Mouse (Mus musculus): ENCODE measurements around the gene Ostn. TPM values are rescaled to one million over a fixed set of nuclear protein-coding genes. Genes with fewer than 3 reads are reported as not detected.

Ostn gene
- total and polyA plus RNA-seq, 3 experiments = not detected

- H3K27ac ChIP-seq (ENCODE audit: control insufficient read depth, low read depth, low read length) = no peak overlapping the region
- H3K36me3 ChIP-seq (ENCODE audit: control insufficient read depth in 1 of 2, insufficient read depth in 2 of 2, low read length in 2 of 2) = no peaks in the 10 kb centered on the region; a peak in 1 of 4 replicates
- no peaks in the 10 kb centered on the region for H3K79me2 ChIP-seq (ENCODE audit: control insufficient read depth, insufficient read depth, low read length, poor library complexity)
- H3K9me3 ChIP-seq (replicated peaks; ENCODE audit: insufficient read depth, low read length) = no peaks in the 10 kb centered on the region
- peaks cover 0 to 1% of the 10 kb centered on the region in 2 experiments; a peak in 2 of 4 replicates for H3K27me3 ChIP-seq (ENCODE audit: control insufficient read depth in 1 of 2, insufficient read depth in 2 of 2, low read length in 2 of 2)
- 0 out of 4 replicates have a peak overlapping the region, but pooled peaks of 1 of the 2 experiments have one; percentile 40 for H3K4me3 ChIP-seq (ENCODE audit: control insufficient read depth in 1 of 2, insufficient read depth in 1 of 2, low read depth in 2 of 2, low read length in 2 of 2)
- no peak for DNase-seq (ENCODE audit: low read depth, low spot score)
- H3K4me1 ChIP-seq (ENCODE audit: control insufficient read depth in 1 of 2, insufficient read depth in 2 of 2, low read length in 2 of 2) = no peaks in the 10 kb centered on the region
- TF ChIP-seq ELF1 (IDR thresholded peaks at IDR 0.05; ENCODE audit: low read depth, low read length) (no peak), TAL1 (IDR thresholded peaks at IDR 0.05; ENCODE audit: low read length) (no peak), UBTF (IDR thresholded peaks at IDR 0.05; ENCODE audit: borderline replicate concordance, insufficient read depth, low read depth, low read length) (no peak), TBP (IDR thresholded peaks at IDR 0.05; ENCODE audit: low read depth, low read length) (no peak), ZMIZ1 (IDR thresholded peaks at IDR 0.05; ENCODE audit: low read depth, low read length) (no peak), NELFE (IDR thresholded peaks at IDR 0.05; ENCODE audit: low read depth, low read length) (no peak), TCF12 (IDR thresholded peaks at IDR 0.05; ENCODE audit: low read depth, low read length) (no peak), GATA1 (IDR thresholded peaks at IDR 0.05; ENCODE audit: low read depth, low read length) (no peak), ZC3H11A (IDR thresholded peaks at IDR 0.05; ENCODE audit: low read depth, low read length) (no peak), CHD1 (IDR thresholded peaks at IDR 0.05; ENCODE audit: low read depth, low read length) (no peak), USF2 (IDR thresholded peaks at IDR 0.05; ENCODE audit: borderline replicate concordance in 1 of 2, insufficient read depth in 1 of 2, low read depth in 1 of 2, low read length in 2 of 2) (no peak), CTCF (IDR thresholded peaks at IDR 0.05 in 2 of 3, conservative IDR thresholded peaks at IDR 0.05 in 1 of 3; ENCODE audit: control insufficient read depth in 1 of 3, insufficient read depth in 1 of 3, low read depth in 2 of 3, low read length in 3 of 3, poor library complexity in 1 of 3, severe bottlenecking in 1 of 3) (no peak), MYB (IDR thresholded peaks at IDR 0.05; ENCODE audit: low read depth, low read length) (no peak), MEF2A (IDR thresholded peaks at IDR 0.05; ENCODE audit: extremely low read depth, insufficient replicate concordance, low read depth, low read length, poor library complexity, severe bottlenecking) (no peak), MAX (IDR thresholded peaks at IDR 0.05; ENCODE audit: low read length) (no peak), MXI1 (IDR thresholded peaks at IDR 0.05; ENCODE audit: low read depth, low read length) (no peak), ZKSCAN1 (IDR thresholded peaks at IDR 0.05; ENCODE audit: low read depth, low read length) (no peak), RCOR1 (IDR thresholded peaks at IDR 0.05; ENCODE audit: low read depth, low read length) (no peak), POLR2A (IDR thresholded peaks at IDR 0.05; ENCODE audit: control insufficient read depth in 1 of 2, insufficient read depth in 1 of 2, low read depth in 1 of 2, low read length in 2 of 2, poor library complexity in 1 of 2) (no peak)
- H3K9ac ChIP-seq (ENCODE audit: control insufficient read depth, low read depth, low read length, poor library complexity, severe bottlenecking) = no peak overlapping the region
Measured at GRCm38 (mm10) chr16:27349878-27350532, 42.7 kb downstream of the Ostn start.

DNA sequence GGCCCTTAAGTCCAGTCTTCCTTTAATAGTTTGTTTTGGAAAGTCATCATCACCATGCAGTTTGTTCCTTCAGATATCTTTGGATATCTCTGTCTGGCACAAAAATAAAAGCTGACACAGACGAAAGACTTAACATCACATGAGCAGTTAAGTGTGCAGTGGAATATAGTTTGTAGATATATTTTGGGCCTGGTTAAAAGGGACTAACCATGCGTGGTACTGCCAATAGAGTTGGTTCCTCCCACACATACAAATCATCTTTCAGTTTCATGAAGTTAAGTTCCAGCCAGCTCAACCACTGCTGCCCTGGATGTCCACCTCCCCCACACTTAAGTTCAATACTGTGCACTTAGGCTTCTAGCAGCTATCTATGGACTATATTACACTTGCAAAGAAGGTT lies 47.2 kb downstream of the Ostn start:
- Histone ChIP-seq H3K4me3 (ENCODE audit: control insufficient read depth in 1 of 2, insufficient read depth in 1 of 2, low read depth in 2 of 2, low read length in 2 of 2) (no peak overlapping the region), H3K9ac (ENCODE audit: control insufficient read depth, low read depth, low read length, poor library complexity, severe bottlenecking) (no peak overlapping the region), H3K79me2 (ENCODE audit: control insufficient read depth, insufficient read depth, low read length, poor library complexity) (no peaks in the 10 kb centered on the region), H3K4me1 (ENCODE audit: control insufficient read depth in 1 of 2, insufficient read depth in 2 of 2, low read length in 2 of 2) (no peaks in the 10 kb centered on the region), H3K36me3 (ENCODE audit: control insufficient read depth in 1 of 2, insufficient read depth in 2 of 2, low read length in 2 of 2) (no peaks in the 10 kb centered on the region; a peak in 1 of 4 replicates), H3K27me3 (ENCODE audit: control insufficient read depth in 1 of 2, insufficient read depth in 2 of 2, low read length in 2 of 2) (peaks cover 0 to 1% of the 10 kb centered on the region in 2 experiments; a peak in 2 of 4 replicates), H3K27ac (ENCODE audit: control insufficient read depth, low read depth, low read length) (no peak overlapping the region), H3K9me3 (replicated peaks; ENCODE audit: insufficient read depth, low read length) (no peaks in the 10 kb centered on the region)
- TF ChIP-seq NELFE (IDR thresholded peaks at IDR 0.05; ENCODE audit: low read depth, low read length) (no peak), UBTF (IDR thresholded peaks at IDR 0.05; ENCODE audit: borderline replicate concordance, insufficient read depth, low read depth, low read length) (no peak), USF1 (IDR thresholded peaks at IDR 0.05; ENCODE audit: low read depth, low read length) (no peak), HCFC1 (IDR thresholded peaks at IDR 0.05; ENCODE audit: low read depth, low read length) (no peak), RCOR1 (IDR thresholded peaks at IDR 0.05; ENCODE audit: low read depth, low read length) (no peak), GABPA (IDR thresholded peaks at IDR 0.05; ENCODE audit: low read depth, low read length) (no peak), CHD2 (IDR thresholded peaks at IDR 0.05; ENCODE audit: low read length) (no peak), BHLHE40 (IDR thresholded peaks at IDR 0.05; ENCODE audit: borderline replicate concordance, low read depth, low read length) (no peak), EP300 (IDR thresholded peaks at IDR 0.05; ENCODE audit: low read depth in 1 of 2, low read length in 2 of 2) (no peak), POLR2AphosphoS5 (IDR thresholded peaks at IDR 0.05; ENCODE audit: borderline replicate concordance, low read depth, low read length) (no peak), ZKSCAN1 (IDR thresholded peaks at IDR 0.05; ENCODE audit: low read depth, low read length) (no peak), MAX (IDR thresholded peaks at IDR 0.05; ENCODE audit: low read length) (no peak), SMC3 (IDR thresholded peaks at IDR 0.05; ENCODE audit: low read depth, low read length) (no peak), POLR2A (IDR thresholded peaks at IDR 0.05; ENCODE audit: control insufficient read depth in 1 of 2, insufficient read depth in 1 of 2, low read depth in 1 of 2, low read length in 2 of 2, poor library complexity in 1 of 2) (no peak)
- no peak for DNase-seq (ENCODE audit: low read depth, low spot score)

Measured in MEL (cell line).